Mouse (Mus musculus) kidney, embryonic 15.5 days (tissue): ENCODE results near the gene Prkcsh. TPM values are rescaled to one million over a fixed set of nuclear protein-coding genes. Genes with fewer than 3 reads are reported as not detected.

Experiments used
- ATAC-seq: fragments of 200-750 bp; cut with Nextera tagmentation; replicated peaks from 2 replicates; pipeline ENCODE4 v1.8.0; 2017; ENCODE audit warnings: moderate TSS enrichment; ENCODE audit not compliant: low FRiP score
- H3K27ac ChIP-seq: fragments of 300-500 bp; sonication (generic); 2 replicates; pipeline ENCODE4 v1.5.1; 2015; ENCODE audit warnings: mild to moderate bottlenecking, inconsistent platforms
- H3K27me3 ChIP-seq: fragments of 300-500 bp; sonication (generic); 2 replicates; pipeline ENCODE4 v1.6.1; 2015; ENCODE audit warnings: inconsistent platforms
- H3K36me3 ChIP-seq: fragments of 300-500 bp; sonication (generic); 2 replicates; pipeline ENCODE4 v1.6.1; 2015; ENCODE audit warnings: inconsistent platforms
- H3K4me1 ChIP-seq: fragments of 300-500 bp; sonication (generic); 2 replicates; pipeline ENCODE4 v1.6.1; 2015; ENCODE audit warnings: inconsistent platforms
- H3K4me2 ChIP-seq: fragments of 300-500 bp; sonication (generic); 2 replicates; pipeline ENCODE4 v1.6.1; 2015; ENCODE audit warnings: moderate library complexity, mild to moderate bottlenecking, inconsistent platforms
- H3K4me3 ChIP-seq: fragments of 300-500 bp; sonication (generic); replicated peaks from 2 replicates; pipeline ENCODE4 v1.5.1; 2015; ENCODE audit warnings: mild to moderate bottlenecking, inconsistent platforms
- H3K9ac ChIP-seq: fragments of 300-500 bp; sonication (generic); 2 replicates; pipeline ENCODE4 v1.6.1; 2015; ENCODE audit warnings: mild to moderate bottlenecking, inconsistent platforms
- H3K9me3 ChIP-seq: fragments of 300-500 bp; sonication (generic); replicated peaks from 2 replicates; pipeline ENCODE4 v1.6.1; 2016; ENCODE audit warnings: inconsistent platforms
- WGBS: fragments of 180-500 bp; shearing (Covaris S2); methylation state at CpG from one replicate; pipeline ENCODE4 v1.1.7; 2015; ENCODE audit warnings: mixed read lengths; 5-methylcytosine and 5-hydroxymethylcytosine counted together
- polyA plus RNA-seq: library from polyadenylated mRNA; unstranded; fragments of >200 nt; fragmentation: Nextera tagmentation; extraction: Ambion mirVana; gene quantifications from 2 replicates; pipeline ENCODE4 v1.2.1, GENCODE M21; 2015

Prkcsh gene
- polyA plus RNA-seq, 1 experiment from 2014 or later: 140 TPM

DNA sequence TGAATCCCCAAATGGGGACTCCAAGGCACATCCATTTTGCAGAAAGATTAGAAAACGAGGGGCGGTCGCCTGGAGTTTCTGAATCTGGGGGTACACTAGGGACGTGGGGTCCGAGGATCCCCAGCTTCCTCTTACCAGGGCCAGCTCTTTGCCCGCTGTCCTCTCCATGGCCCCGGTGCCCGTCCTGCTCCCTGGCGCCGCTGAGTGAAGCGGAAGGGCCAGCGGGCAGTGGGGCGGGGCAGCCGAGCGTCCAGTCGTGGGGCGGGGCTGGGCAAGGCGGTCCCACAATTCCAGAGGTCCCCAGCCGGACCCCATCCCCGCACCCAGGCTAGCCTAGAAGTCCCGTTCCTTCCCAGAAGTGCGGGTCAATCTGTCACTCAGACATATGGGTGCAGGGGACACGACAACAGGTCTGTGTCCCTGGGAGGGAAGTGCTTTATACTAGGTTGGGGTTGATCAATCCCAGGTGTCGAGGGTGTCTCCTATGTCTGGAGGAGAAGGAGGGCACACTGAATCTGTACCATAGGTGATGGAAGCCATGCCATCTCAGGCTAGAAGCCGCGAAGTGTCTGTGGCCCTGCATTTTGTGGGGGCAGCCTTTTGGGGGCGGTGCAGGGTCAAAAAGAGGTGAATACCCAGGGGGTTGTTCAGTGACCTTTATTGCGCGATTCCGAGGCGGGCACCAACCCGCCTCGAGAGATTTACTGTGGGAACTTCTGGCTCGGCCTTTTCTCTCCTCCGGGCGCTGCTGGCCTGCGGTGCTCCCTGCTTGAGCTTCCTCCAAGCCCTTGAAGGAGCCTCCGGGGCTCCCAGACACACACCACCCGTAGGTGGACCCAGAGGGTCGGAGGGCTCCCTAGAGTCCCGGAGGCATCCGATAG, 13.1 kb upstream of the Prkcsh start, which contains the start of gene Rgl3:
TSS of gene Rgl3 (minus strand) at position 217 of the 881 bp plus-strand sequence.
- Histone ChIP-seq H3K27ac (peak within 1 kb of the TSS; percentile 79), H3K4me1 (peaks cover 32% of the 10 kb centered on the region), H3K9me3 (no peaks in the 10 kb centered on the region), H3K4me2 (peak within 1 kb of the TSS; percentile 92), H3K36me3 (no peaks in the 10 kb centered on the region), H3K27me3 (peaks cover 66% of the 10 kb centered on the region), H3K4me3 (peak within 1 kb of the TSS; percentile 61), H3K9ac (peak within 1 kb of the TSS; percentile 45)
- WGBS: 1% methylated on average over 42 of the region's 42 CpGs
- ATAC-seq: peak; percentile 73

DNA sequence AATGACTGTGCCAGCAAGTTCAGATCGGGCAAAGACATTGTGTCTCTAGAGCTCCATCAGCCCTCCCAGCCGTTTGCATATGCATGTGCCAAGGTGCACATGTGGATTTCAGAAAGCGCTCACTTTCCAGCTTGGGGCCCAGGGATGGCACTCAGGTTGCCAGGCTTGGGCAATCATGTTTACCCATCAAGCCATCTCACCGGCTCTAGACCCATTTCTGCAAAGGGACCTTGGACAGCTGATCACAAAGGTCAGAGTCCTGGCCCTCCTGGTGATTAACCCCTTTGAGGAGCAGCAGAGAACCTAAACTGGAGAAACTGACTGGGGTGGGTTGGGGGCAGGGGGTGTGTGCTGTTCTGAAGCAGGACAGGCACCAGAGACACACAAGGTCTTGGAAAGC, 10.4 kb upstream of the Prkcsh start:
- Histone ChIP-seq H3K27me3 (peaks cover 56% of the 10 kb centered on the region), H3K4me2 (no peak overlapping the region), H3K4me3 (no peak overlapping the region), H3K9me3 (no peaks in the 10 kb centered on the region), H3K36me3 (no peaks in the 10 kb centered on the region), H3K9ac (no peak overlapping the region), H3K4me1 (peaks cover 32% of the 10 kb centered on the region), H3K27ac (no peak overlapping the region)
- ATAC-seq: no peak
- WGBS: 70% methylated on average over 4 of the region's 4 CpGs

DNA sequence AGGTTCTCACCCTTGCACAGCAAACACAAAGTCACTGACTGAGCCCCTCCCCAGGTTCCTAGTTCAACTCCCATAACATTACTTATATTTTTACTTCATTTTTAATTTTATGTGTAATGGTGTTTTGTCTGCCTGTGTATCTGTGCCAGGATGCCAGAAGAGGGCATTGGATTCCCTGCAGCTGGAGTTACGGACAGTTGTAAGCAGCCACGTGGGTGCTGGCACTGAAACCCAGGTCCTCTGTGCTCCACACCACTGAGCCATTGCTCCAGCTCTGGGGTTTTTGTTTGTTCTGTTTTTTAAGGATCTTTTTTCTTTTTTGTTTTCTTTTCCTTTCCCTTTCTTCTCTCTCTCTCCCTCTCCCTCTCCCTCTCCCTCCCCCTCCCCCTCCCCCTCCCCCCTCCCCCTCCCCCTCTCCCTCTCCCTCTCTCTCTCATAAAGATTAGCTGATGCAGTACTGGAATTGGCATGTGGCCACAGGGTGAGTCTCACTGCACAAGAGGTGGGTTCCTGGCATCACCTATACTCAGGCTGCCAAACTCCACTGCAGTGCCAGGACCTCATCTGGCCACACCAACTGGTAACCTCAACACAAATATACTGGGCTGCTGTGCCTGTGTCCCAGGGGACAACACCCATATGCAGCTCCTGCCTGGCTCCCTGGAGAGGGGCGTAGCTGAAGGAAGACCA, 6.3 kb upstream of the Prkcsh start:
- no peak for ATAC-seq
- Histone ChIP-seq H3K4me2 (no peak overlapping the region), H3K9me3 (no peaks in the 10 kb centered on the region), H3K36me3 (no peaks in the 10 kb centered on the region), H3K27ac (no peak overlapping the region), H3K9ac (no peak overlapping the region), H3K4me1 (no peaks in the 10 kb centered on the region), H3K4me3 (no peak overlapping the region), H3K27me3 (peaks cover 15% of the 10 kb centered on the region)
- WGBS: 85% methylated on average over 3 of the region's 3 CpGs

- H3K4me1 ChIP-seq: peaks cover 26% of the 10 kb centered on the region
- H3K27me3 ChIP-seq: no peaks in the 10 kb centered on the region
- no peak overlapping the region for H3K27ac ChIP-seq
- no peaks in the 10 kb centered on the region for H3K9me3 ChIP-seq
- H3K4me3 ChIP-seq: no peak overlapping the region
- peaks cover 13% of the 10 kb centered on the region for H3K36me3 ChIP-seq
- WGBS: 90% methylated on average over 6 of the region's 6 CpGs
- H3K9ac ChIP-seq: no peak overlapping the region
- ATAC-seq: no peak
- no peak overlapping the region for H3K4me2 ChIP-seq
Observed at GRCm38 (mm10) chr9:22000296-22000695, 2.3 kb upstream of the Prkcsh start.

GRCm38 (mm10) chr9:22001633-22002032, 973 bp upstream of the Prkcsh start:
- no peak overlapping the region for H3K27ac ChIP-seq
- no peak overlapping the region for H3K4me3 ChIP-seq
- H3K27me3 ChIP-seq: no peaks in the 10 kb centered on the region
- peaks cover 37% of the 10 kb centered on the region for H3K4me1 ChIP-seq
- ATAC-seq: no peak
- H3K36me3 ChIP-seq: peaks cover 27% of the 10 kb centered on the region
- H3K9ac ChIP-seq: no peak overlapping the region
- peak overlapping the region; percentile 61; the same call in 1 of the 2 replicates for H3K4me2 ChIP-seq
- 84% methylated on average over 4 of the region's 4 CpGs for WGBS
- H3K9me3 ChIP-seq: no peaks in the 10 kb centered on the region

- under 1% methylated on average over 18 of the region's 18 CpGs for WGBS
- no peaks in the 10 kb centered on the region for H3K9me3 ChIP-seq
- peak overlapping the region; percentile 87 for H3K4me2 ChIP-seq
- H3K4me3 ChIP-seq: peak overlapping the region; percentile 81
- H3K9ac ChIP-seq: peak overlapping the region; percentile 60
- ATAC-seq: peak; percentile 17
- peaks cover 42% of the 10 kb centered on the region for H3K36me3 ChIP-seq
- no peaks in the 10 kb centered on the region for H3K27me3 ChIP-seq
- peak overlapping the region; percentile 78 for H3K27ac ChIP-seq
- H3K4me1 ChIP-seq: peaks cover 37% of the 10 kb centered on the region
Observed at GRCm38 (mm10) chr9:22003163-22003554, 553 bp downstream of the Prkcsh start.

DNA sequence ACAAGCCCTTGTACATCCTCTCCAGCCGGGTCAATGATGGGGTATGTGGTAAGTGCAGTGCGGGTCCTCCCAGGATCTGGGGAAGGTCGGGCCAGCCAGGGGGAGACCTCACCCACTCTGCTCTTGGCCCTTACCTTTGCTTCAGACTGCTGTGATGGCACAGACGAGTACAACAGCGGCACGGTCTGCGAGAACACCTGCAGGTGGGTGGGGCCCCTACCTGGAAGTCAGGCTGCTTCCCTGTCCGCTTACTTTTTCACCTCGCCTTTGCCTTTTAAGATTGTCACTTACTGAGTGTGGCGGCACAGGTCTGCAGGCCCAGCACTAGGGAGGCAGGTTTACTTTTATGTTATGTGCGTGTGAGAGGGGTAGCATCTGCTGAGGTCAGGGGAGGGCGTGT, 1.9 kb downstream of the Prkcsh start:
- H3K27ac ChIP-seq: no peak overlapping the region
- no peak for ATAC-seq
- H3K9me3 ChIP-seq: no peaks in the 10 kb centered on the region
- H3K4me2 ChIP-seq: peak overlapping the region; percentile 87; the same call in 1 of the 2 replicates
- H3K9ac ChIP-seq: no peak overlapping the region
- H3K4me1 ChIP-seq: peaks cover 37% of the 10 kb centered on the region
- no peaks in the 10 kb centered on the region for H3K27me3 ChIP-seq
- H3K4me3 ChIP-seq: 0 out of 2 replicates have a peak overlapping the region, but pooled peaks have one; percentile 81
- peaks cover 56% of the 10 kb centered on the region for H3K36me3 ChIP-seq
- 88% methylated on average over 12 of the region's 12 CpGs for WGBS

GRCm38 (mm10) chr9:22011055-22011454, 8.4 kb downstream of the Prkcsh start:
- H3K9ac ChIP-seq: no peak overlapping the region
- WGBS: 95% methylated on average over 5 of the region's 5 CpGs
- H3K27me3 ChIP-seq: no peaks in the 10 kb centered on the region
- H3K4me2 ChIP-seq: no peak overlapping the region
- no peak for ATAC-seq
- peaks cover 93% of the 10 kb centered on the region for H3K36me3 ChIP-seq
- H3K9me3 ChIP-seq: no peaks in the 10 kb centered on the region
- no peak overlapping the region for H3K27ac ChIP-seq
- peaks cover 7% of the 10 kb centered on the region; the same call in 1 of the 2 replicates for H3K4me1 ChIP-seq
- no peak overlapping the region for H3K4me3 ChIP-seq

GRCm38 (mm10) chr9:22012731-22013130, 10.1 kb downstream of the Prkcsh start:
- 90% methylated on average over 13 of the region's 13 CpGs for WGBS
- H3K27ac ChIP-seq: no peak overlapping the region
- H3K4me2 ChIP-seq: no peak overlapping the region
- H3K36me3 ChIP-seq: peaks cover 76% of the 10 kb centered on the region
- no peak for ATAC-seq
- no peaks in the 10 kb centered on the region for H3K27me3 ChIP-seq
- peaks cover 3% of the 10 kb centered on the region; the same call in 1 of the 2 replicates for H3K4me1 ChIP-seq
- H3K9ac ChIP-seq: no peak overlapping the region
- H3K9me3 ChIP-seq: no peaks in the 10 kb centered on the region
- H3K4me3 ChIP-seq: no peak overlapping the region

DNA sequence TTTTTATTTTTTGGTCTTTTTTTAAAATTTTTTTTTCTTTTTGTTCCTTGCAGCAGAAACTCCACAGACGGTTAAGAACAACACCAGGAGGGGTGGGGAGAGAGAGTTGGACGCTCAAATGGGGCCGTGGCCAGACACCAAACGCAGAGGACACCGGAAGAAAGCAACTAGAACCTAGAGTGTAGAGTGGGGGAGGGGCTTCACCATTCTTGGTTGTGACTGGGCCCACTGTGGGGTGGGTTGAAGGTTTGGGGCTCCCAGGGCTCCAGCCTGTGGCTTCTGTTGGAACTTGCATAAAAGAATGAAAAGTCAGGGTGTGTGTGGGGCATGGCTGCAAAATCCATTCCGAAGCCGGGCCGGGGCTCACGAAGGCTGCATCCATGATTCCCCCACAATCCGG, 13.6 kb downstream of the Prkcsh start:
- no peak overlapping the region for H3K4me2 ChIP-seq
- H3K4me3 ChIP-seq: no peak overlapping the region
- no peaks in the 10 kb centered on the region for H3K9me3 ChIP-seq
- H3K9ac ChIP-seq: no peak overlapping the region
- 60% methylated on average over 10 of the region's 10 CpGs for WGBS
- H3K4me1 ChIP-seq: peaks cover 3% of the 10 kb centered on the region; the same call in 1 of the 2 replicates
- peaks cover 41% of the 10 kb centered on the region for H3K36me3 ChIP-seq
- H3K27ac ChIP-seq: no peak overlapping the region
- ATAC-seq: no peak
- H3K27me3 ChIP-seq: no peaks in the 10 kb centered on the region

DNA sequence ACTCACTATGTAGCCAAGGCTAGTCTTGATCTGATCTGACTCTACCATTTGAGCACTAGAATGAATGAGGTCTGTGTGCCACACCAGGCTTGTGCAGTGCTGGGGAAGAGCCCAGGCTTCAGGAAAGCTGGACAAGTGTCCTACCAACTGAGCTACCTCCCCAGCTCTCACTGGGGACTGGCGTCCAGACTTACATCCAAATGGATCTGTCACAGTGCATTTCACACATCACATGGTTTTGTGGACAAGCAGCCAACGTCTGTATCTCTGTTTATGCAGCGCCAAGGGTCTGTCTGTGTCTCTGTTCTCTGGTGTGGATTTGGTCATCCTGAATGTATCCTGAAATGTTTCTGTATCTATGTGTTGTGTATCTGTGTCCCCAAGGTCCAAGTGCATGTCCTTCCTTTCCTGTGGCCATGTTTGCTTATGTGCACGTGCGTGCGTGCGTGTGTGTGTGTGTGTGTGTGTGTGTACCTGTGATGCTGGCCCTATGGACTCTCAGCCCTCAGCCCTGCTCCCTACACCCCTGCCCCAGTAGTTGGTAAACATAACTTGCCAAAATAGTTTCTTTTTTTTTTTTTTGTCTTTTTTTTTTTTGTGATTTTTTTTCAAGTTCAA, 14.7 kb downstream of the Prkcsh start:
- ATAC-seq: no peak
- no peak overlapping the region for H3K27ac ChIP-seq
- H3K4me2 ChIP-seq: no peak overlapping the region
- H3K4me1 ChIP-seq: peaks cover 3% of the 10 kb centered on the region; the same call in 1 of the 2 replicates
- H3K36me3 ChIP-seq: peaks cover 31% of the 10 kb centered on the region
- no peak overlapping the region for H3K4me3 ChIP-seq
- H3K27me3 ChIP-seq: no peaks in the 10 kb centered on the region
- no peaks in the 10 kb centered on the region for H3K9me3 ChIP-seq
- no peak overlapping the region for H3K9ac ChIP-seq
- 78% methylated on average over 7 of the region's 7 CpGs for WGBS

DNA sequence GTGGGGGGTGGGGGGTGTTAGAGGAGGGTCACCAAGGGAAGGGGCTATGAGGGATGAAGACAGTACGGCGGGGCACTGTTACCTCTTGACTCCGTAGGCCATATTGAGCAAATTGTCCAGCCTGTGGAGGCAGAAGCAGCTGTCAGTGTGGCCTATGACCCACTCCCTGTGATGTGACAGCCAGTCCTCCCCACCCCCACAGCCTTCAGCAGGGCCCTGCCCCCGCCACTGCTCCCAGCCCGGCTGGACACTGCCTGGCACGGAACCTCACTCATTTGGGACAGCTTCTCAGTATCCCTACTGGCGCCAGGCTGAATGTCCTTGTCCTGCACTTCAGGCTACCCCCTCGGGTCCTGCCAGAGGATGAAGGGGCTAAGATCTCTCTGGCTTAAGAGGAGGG, 22.0 kb downstream of the Prkcsh start:
- no peak for ATAC-seq

More for the DNA sequence above, 22.0 kb downstream of the Prkcsh start:
- 33% methylated on average over 8 of the region's 8 CpGs for WGBS
- H3K27me3 ChIP-seq: no peaks in the 10 kb centered on the region; the same call in 1 of the 2 replicates
- no peaks in the 10 kb centered on the region for H3K9me3 ChIP-seq
- no peak overlapping the region for H3K4me3 ChIP-seq
- no peak overlapping the region for H3K9ac ChIP-seq
- no peak overlapping the region for H3K4me2 ChIP-seq
- no peaks in the 10 kb centered on the region for H3K4me1 ChIP-seq
- H3K36me3 ChIP-seq: no peaks in the 10 kb centered on the region
- H3K27ac ChIP-seq: no peak overlapping the region
